Comparison of ENCODE assay signal across 7 mouse cellular contexts in genomic region chr11:23679044-23679642, GRCm38 (mm10). TPM values are rescaled to one million over a fixed set of nuclear protein-coding genes. Genes with fewer than 3 reads are reported as not detected.
DNase-seq lines count a peak whose midpoint lies in the region; ATAC-seq and TF ChIP-seq lines count a peak whose summit lies in the region.

No protein-coding gene starts in this region.

- intact Hi-C loops in heart, postnatal 14 days (cut with DNase I): loop anchor here (10.0 kb wide), 1 partner anchor 176 kb away; no protein-coding TSS in a partner anchor

- peak; percentile 56 to 68 for DNase-seq in CD8-positive naive resting alpha-beta T cell, adult 2 months (ENCODE audit: low read depth in 2 of 2, low spot score in 2 of 2)
- peak; percentile 75 for DNase-seq in R1 (ENCODE audit: low read depth, low spot score)
- DNase-seq in cerebellum, postnatal 36 days: peak; percentile 30 to 74
- peak; percentile 47 to 75 for DNase-seq in heart, postnatal 14 days
- peak; percentile 28 to 67 for DNase-seq in layer of hippocampus, adult 2 months (ENCODE audit: low spot score in 2 of 2)
- peak; percentile 76 for DNase-seq in lung, postnatal 0 days (ENCODE audit: low spot score)
- peak; percentile 86 for DNase-seq in retina, postnatal 1 day

- H3K9me3 ChIP-seq in lung, postnatal 0 days (ENCODE audit: low read length): no peaks in the 10 kb centered on the region

- no peaks in the 10 kb centered on the region for H3K4me1 ChIP-seq in lung, postnatal 0 days (ENCODE audit: insufficient read depth, low read depth, low read length)

- WGBS in lung, postnatal 0 days: 45% methylated on average over 3 of the region's 3 CpGs

- peaks cover 4% of the 10 kb centered on the region; the same call in 1 of the 2 replicates for H3K36me3 ChIP-seq in lung, postnatal 0 days (ENCODE audit: insufficient read depth, low read length)

- no peak for ATAC-seq in lung, postnatal 0 days

- TF ChIP-seq CTCF in layer of hippocampus, adult 2 months (conservative IDR thresholded peaks at IDR 0.05): peak; percentile 90
- peak; percentile 86 for TF ChIP-seq CTCF in lung, postnatal 0 days (IDR thresholded peaks at IDR 0.05)

- no peak overlapping the region for H3K27ac ChIP-seq in layer of hippocampus, adult 2 months
- H3K27ac ChIP-seq in lung, postnatal 0 days (ENCODE audit: low read length): no peak overlapping the region

- no peak overlapping the region for H3K9ac ChIP-seq in lung, postnatal 0 days (replicated peaks; ENCODE audit: low read depth)

- no peak for TF ChIP-seq EP300 in lung, postnatal 0 days (IDR thresholded peaks at IDR 0.05)

- no peaks in the 10 kb centered on the region for H3K27me3 ChIP-seq in lung, postnatal 0 days (replicated peaks; ENCODE audit: insufficient read depth, low read length)

- no peak overlapping the region for H3K4me3 ChIP-seq in layer of hippocampus, adult 2 months
- H3K4me3 ChIP-seq in lung, postnatal 0 days (ENCODE audit: low read depth, low read length): no peak overlapping the region

- H3K4me2 ChIP-seq in lung, postnatal 0 days (replicated peaks; ENCODE audit: low read depth, low read length): no peak overlapping the region

RNA-seq across cellular contexts. Expression of gene Pex13, which starts 13.4 kb away (rescaled TPM):
- 10 to 100 TPM; 22.0 to 26.9 TPM for total RNA-seq in heart, postnatal 14 days (2021)
- 10 to 100 TPM; 22.8 to 34.0 TPM for total RNA-seq in layer of hippocampus, adult 2 months (2021)
- polyA plus RNA-seq in lung, postnatal 0 days (2015; fragmentation: Nextera tagmentation; extraction: Ambion mirVana): 22.2 and 31.8 TPM in 2 replicates

RNA-seq across cellular contexts. Expression of gene Pus10, which starts 13.7 kb away (rescaled TPM):
- 10 to 100 TPM in 1 of 2 experiments, 1 to 10 TPM in 1; 9.8 to 11.2 TPM for total RNA-seq in heart, postnatal 14 days (2021)
- 10 to 100 TPM; 18.6 to 21.1 TPM for total RNA-seq in layer of hippocampus, adult 2 months (2021)
- polyA plus RNA-seq in lung, postnatal 0 days (2015; fragmentation: Nextera tagmentation; extraction: Ambion mirVana): 11.1 and 11.7 TPM in 2 replicates

RNA-seq across cellular contexts. Expression of gene 0610010F05Rik, which starts 45.7 kb away (rescaled TPM):
- 10 to 100 TPM; 10.7 to 10.8 TPM for total RNA-seq in heart, postnatal 14 days (2021)
- total RNA-seq in layer of hippocampus, adult 2 months (2021): 10 to 100 TPM; 35.3 to 36.0 TPM
- 18.8 and 22.3 TPM in 2 replicates for polyA plus RNA-seq in lung, postnatal 0 days (2015; fragmentation: Nextera tagmentation; extraction: Ambion mirVana)
